Mouse (Mus musculus) intestine, postnatal 0 days (tissue): ENCODE results near the gene Npw. TPM values are rescaled to one million over a fixed set of nuclear protein-coding genes. Genes with fewer than 3 reads are reported as not detected.

Experiments used
- ATAC-seq: fragments of 200-750 bp; cut with Nextera tagmentation; 2 replicates; pipeline ENCODE4 v1.8.0; 2017; ENCODE audit warnings: mild to moderate bottlenecking, moderate TSS enrichment, moderate library complexity
- H3K27ac ChIP-seq: fragments of 300-500 bp; sonication (generic); 2 replicates; pipeline ENCODE4 v1.5.1; 2014; ENCODE audit warnings: mild to moderate bottlenecking, low read depth, low read length, moderate library complexity
- H3K27me3 ChIP-seq: fragments of 300-500 bp; sonication (generic); replicated peaks from 2 replicates; pipeline ENCODE4 v1.6.1; 2014; ENCODE audit warnings: low read length, mixed read lengths; ENCODE audit not compliant: control insufficient read depth, insufficient read depth
- H3K36me3 ChIP-seq: fragments of 300-500 bp; sonication (generic); 2 replicates; pipeline ENCODE4 v1.6.1; 2014; ENCODE audit warnings: mild to moderate bottlenecking, moderate library complexity; ENCODE audit not compliant: control insufficient read depth, insufficient read depth
- H3K4me1 ChIP-seq: fragments of 300-500 bp; sonication (generic); replicated peaks from 2 replicates; pipeline ENCODE4 v1.6.1; 2014; ENCODE audit warnings: antibody characterized with exemption, low read length, mixed read lengths; ENCODE audit not compliant: control insufficient read depth, insufficient read depth
- H3K4me2 ChIP-seq: fragments of 300-500 bp; sonication (generic); replicated peaks from 2 replicates; pipeline ENCODE4 v1.6.1; 2014; ENCODE audit warnings: low read depth, mild to moderate bottlenecking, moderate library complexity
- H3K4me3 ChIP-seq: fragments of 300-500 bp; sonication (generic); 2 replicates; pipeline ENCODE4 v1.5.1; 2014; ENCODE audit warnings: low read depth, low read length
- H3K9ac ChIP-seq: fragments of 300-500 bp; sonication (generic); 2 replicates; pipeline ENCODE4 v1.6.1; 2014; ENCODE audit warnings: mild to moderate bottlenecking, low read depth, low read length
- H3K9me3 ChIP-seq: fragments of 300-500 bp; sonication (generic); 2 replicates; pipeline ENCODE4 v1.6.1; 2016; ENCODE audit warnings: mixed run types; ENCODE audit not compliant: control insufficient read depth
- CTCF ChIP-seq: sonication (generic); IDR thresholded peaks from 2 replicates; pipeline ENCODE4 v1.5.1; 2016; ENCODE audit warnings: low read depth, mild to moderate bottlenecking, control low read depth, antibody characterized with exemption, moderate library complexity
- WGBS: fragments of 180-500 bp; shearing (Covaris S2); extraction: QIAGEN DNeasy Blood & Tissue Kit; methylation state at CpG from one replicate; pipeline ENCODE4 v1.1.7; 2014; 5-methylcytosine and 5-hydroxymethylcytosine counted together
- polyA plus RNA-seq: library from polyadenylated mRNA; unstranded; fragments of >200 nt; fragmentation: Nextera tagmentation; extraction: Ambion mirVana; gene quantifications from 2 replicates; pipeline ENCODE4 v1.2.1, GENCODE M21; 2015

Npw gene
- 0.20 TPM in 1 of 2 replicates, not detected in the other for polyA plus RNA-seq

- Histone ChIP-seq H3K9ac (peak within 1 kb of the TSS; percentile 40), H3K9me3 (no peaks in the 10 kb centered on the region), H3K27ac (no peak within 1 kb of the TSS), H3K4me2 (peak within 1 kb of the TSS; percentile 72), H3K27me3 (peaks cover 27% of the 10 kb centered on the region), H3K4me1 (no peaks in the 10 kb centered on the region), H3K4me3 (peak within 1 kb of the TSS; percentile 38), H3K36me3 (no peaks in the 10 kb centered on the region)
- ATAC-seq = peak; percentile 54; the same call in 1 of the 2 replicates
- 4% methylated on average over 47 of the region's 47 CpGs for WGBS
- TF ChIP-seq CTCF = no peak
These were observed at the start of gene Npw for GRCm38 (mm10) chr17:24658017-24658758. Gene Npw, minus strand, starts transcription at chr17:24658457.

GRCm38 (mm10) chr17:24707801-24708425 lies 49.7 kb upstream of the Npw start:
- TF ChIP-seq CTCF = no peak
- 0 out of 2 replicates have a peak, but pooled peaks have one; percentile 32 for ATAC-seq
- Histone ChIP-seq H3K4me1 (no peaks in the 10 kb centered on the region), H3K27ac (peak overlapping the region; percentile 72), H3K4me3 (peak overlapping the region; percentile 59), H3K36me3 (peaks cover 19% of the 10 kb centered on the region; the same call in 1 of the 2 replicates), H3K9ac (peak overlapping the region; percentile 48), H3K4me2 (peak overlapping the region; percentile 71), H3K27me3 (no peaks in the 10 kb centered on the region), H3K9me3 (no peaks in the 10 kb centered on the region)
- WGBS = 4% methylated on average over 24 of the region's 24 CpGs

DNA sequence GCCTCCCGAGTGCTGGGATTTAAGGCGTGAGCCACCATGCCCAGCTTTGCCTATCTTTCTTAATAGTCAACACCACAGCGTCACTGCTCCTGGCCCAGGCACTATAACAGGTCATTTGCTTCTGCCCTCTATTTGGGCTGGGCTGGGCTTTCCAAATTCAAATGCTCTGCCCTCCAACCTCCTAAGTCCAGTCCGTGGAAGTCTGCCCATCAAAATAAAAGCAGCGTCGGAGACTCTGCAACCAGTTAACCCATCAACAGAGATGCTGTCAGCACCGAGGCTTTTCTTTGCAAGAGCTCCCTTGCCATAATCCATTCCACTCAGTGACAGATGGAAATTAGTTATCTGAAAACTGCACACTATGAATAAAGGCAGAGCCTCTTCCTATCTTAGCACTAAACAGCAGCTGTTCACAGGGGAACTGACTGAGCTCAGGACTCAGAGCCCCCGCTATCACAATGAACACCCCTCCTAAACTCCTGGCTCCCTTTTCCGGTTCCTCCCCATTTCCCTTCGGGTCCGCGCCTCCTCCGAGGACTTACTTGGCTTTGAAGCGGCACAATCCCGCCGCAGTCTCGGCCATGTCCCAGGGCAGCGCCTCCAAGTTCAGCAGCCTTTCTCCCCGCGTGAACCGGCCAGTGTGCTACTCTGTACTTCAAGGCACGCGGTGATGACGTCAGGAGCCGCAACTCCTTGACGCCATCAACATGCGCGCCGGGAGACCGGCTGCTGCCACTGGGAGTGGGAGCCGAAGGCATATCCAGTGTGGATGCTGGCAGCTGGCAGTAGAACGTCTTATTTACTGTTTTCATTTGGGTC lies 48.9 kb upstream of the Npw start, which contains the start of gene Tbl3:
Gene Tbl3 (minus strand): TSS at position 679 of the 819 bp plus-strand sequence.
- WGBS = 3% methylated on average over 32 of the region's 32 CpGs
- Histone ChIP-seq H3K9ac (peak within 1 kb of the TSS; percentile 48), H3K4me2 (peak within 1 kb of the TSS; percentile 71), H3K27ac (peak within 1 kb of the TSS; percentile 72), H3K9me3 (no peaks in the 10 kb centered on the region), H3K4me1 (no peaks in the 10 kb centered on the region), H3K4me3 (peak within 1 kb of the TSS; percentile 59), H3K36me3 (peaks cover 22% of the 10 kb centered on the region; the same call in 1 of the 2 replicates), H3K27me3 (no peaks in the 10 kb centered on the region)
- ATAC-seq = peak; percentile 81
- TF ChIP-seq CTCF = no peak

DNA sequence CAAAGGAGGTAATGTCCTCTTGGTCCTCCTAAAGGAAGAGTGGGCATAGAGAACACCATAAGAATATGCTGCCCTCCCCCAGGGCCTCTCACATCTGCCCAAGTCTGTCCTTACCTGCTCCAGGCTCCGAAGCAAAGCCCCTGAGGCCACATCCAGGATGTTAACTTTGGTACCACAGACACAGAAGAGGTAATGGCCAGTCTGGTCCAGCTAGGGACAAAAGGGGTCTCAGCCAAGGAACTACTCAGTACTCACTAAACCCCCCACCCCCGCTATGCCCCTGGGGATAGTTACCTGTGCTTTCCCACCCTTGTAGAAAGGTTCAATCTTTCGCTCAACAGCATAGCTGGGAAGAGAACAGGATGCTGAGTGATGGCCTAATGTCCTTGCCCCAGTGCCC lies 47.6 kb upstream of the Npw start:
- no peak for TF ChIP-seq CTCF
- Histone ChIP-seq H3K9me3 (no peaks in the 10 kb centered on the region), H3K27ac (no peak overlapping the region), H3K4me3 (no peak overlapping the region), H3K36me3 (peaks cover 36% of the 10 kb centered on the region; the same call in 1 of the 2 replicates), H3K27me3 (no peaks in the 10 kb centered on the region), H3K4me1 (no peaks in the 10 kb centered on the region; the same call in 1 of the 2 replicates), H3K4me2 (no peak overlapping the region), H3K9ac (no peak overlapping the region)
- ATAC-seq = no peak
- 99% methylated on average over 3 of the region's 3 CpGs for WGBS

- no peaks in the 10 kb centered on the region for H3K27me3 ChIP-seq
- H3K4me2 ChIP-seq = peak overlapping the region; percentile 62; the same call in 1 of the 2 replicates
- H3K9ac ChIP-seq = no peak overlapping the region
- H3K9me3 ChIP-seq = no peaks in the 10 kb centered on the region
- H3K36me3 ChIP-seq = peaks cover 48% of the 10 kb centered on the region; the same call in 1 of the 2 replicates
- 91% methylated on average over 9 of the region's 9 CpGs for WGBS
- no peak for TF ChIP-seq CTCF
- no peak overlapping the region for H3K4me3 ChIP-seq
- H3K4me1 ChIP-seq = no peaks in the 10 kb centered on the region; the same call in 1 of the 2 replicates
- ATAC-seq = no peak
- peak overlapping the region; percentile 28; the same call in 1 of the 2 replicates for H3K27ac ChIP-seq
These were observed 43.0 kb upstream of the Npw start for GRCm38 (mm10) chr17:24701251-24701650.
